Mouse (Mus musculus) CD8-positive naive resting alpha-beta T cell, adult 2 months (primary cell): Measurements from ENCODE around the gene Vtcn1.

Experiments used
- DNase-seq, 2 experiments: peaks; one replicate each; pipeline ENCODE4 v3.0.0; 2022; ENCODE audit warnings: low read depth in 2 of 2, low spot score in 2 of 2

The Vtcn1 gene

DNA sequence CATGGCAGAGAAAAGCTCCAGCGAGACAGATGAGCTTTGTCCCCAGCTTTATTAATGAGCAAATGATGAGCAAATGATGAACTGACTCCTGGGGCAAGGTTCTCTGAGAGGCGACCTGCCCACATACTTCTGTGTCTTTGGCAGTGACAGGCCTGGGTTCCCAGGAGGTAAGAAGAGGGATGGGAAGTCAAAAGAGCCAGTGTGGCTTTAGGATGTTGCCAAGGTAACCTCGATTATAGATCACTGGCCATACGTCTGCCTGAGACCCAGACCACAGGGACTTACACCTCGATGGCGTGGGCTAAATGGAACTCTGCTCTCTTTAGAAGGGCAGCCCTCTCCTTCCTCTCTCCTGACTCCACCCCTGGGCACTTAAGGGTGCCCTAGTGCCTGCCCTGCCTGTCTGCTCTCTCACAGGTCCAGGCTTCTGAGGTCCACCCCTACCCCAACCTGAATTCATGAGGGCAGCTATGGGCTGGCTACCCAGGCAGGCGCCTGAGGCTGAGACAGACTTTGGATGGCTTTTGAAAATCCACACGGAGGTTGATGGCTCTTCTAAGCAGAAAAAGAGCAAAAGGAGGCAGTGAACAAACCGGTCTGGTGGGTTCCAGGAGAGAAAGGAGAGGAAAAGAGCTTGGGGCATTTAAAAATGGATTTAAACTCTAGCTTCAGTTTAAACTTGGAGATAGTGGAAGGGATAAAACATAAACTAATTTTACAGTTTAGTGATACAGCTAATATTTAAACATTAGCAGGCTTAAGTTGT is 31.0 kb downstream of the Vtcn1 start:
- DNase-seq = no peak

DNA sequence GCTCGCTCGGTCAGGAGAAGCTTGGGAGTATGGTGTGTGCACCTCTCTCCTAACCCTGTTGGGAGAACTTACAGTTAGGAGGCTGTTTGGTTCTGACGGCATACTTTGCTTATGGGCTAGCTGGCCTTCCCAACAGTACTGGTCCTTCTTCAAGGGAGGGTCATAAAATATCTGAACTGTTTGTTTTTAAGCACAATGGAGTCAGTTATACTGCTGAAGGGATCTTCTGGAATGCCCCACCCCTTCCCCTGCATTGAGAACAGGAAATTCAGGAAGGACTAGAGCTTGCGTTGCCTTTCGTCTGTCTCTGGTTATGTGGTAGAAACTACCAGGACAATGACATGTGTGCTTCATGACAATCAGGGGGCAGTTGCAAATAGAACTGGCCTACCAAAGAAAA is 31.9 kb downstream of the Vtcn1 start:
- no peak for DNase-seq

DNA sequence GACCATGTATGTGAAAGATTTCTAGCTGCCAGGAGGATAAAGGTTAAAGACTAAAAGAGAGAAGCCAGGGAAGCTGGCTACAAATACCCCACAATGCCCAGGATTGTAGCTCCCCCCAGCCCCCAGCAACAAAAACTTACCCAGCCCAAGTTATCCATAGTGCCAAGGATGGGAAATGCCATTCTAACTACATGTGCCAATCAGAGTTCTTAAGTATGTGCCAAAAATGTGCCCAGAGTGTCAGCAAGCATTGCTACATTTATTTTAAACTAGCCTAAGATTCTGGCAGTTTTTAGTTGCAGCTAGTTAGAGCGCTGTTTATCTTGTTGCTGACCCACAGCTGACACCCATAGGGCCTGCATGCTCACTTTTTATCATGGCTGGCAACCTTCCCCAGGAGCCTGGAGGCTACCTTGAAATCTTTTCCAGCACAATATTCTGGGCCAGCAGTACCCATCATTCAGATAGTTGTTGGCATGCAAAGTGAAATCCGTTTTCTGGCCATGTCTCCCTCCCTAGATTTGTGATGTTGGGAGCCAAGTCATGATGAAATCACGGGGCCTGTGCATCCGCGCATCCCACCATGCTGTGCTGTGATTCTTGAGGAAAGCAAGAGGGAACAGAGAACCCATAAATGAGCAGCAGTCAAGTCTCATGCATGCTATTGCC is 33.2 kb downstream of the Vtcn1 start:
- DNase-seq = no peak

DNA sequence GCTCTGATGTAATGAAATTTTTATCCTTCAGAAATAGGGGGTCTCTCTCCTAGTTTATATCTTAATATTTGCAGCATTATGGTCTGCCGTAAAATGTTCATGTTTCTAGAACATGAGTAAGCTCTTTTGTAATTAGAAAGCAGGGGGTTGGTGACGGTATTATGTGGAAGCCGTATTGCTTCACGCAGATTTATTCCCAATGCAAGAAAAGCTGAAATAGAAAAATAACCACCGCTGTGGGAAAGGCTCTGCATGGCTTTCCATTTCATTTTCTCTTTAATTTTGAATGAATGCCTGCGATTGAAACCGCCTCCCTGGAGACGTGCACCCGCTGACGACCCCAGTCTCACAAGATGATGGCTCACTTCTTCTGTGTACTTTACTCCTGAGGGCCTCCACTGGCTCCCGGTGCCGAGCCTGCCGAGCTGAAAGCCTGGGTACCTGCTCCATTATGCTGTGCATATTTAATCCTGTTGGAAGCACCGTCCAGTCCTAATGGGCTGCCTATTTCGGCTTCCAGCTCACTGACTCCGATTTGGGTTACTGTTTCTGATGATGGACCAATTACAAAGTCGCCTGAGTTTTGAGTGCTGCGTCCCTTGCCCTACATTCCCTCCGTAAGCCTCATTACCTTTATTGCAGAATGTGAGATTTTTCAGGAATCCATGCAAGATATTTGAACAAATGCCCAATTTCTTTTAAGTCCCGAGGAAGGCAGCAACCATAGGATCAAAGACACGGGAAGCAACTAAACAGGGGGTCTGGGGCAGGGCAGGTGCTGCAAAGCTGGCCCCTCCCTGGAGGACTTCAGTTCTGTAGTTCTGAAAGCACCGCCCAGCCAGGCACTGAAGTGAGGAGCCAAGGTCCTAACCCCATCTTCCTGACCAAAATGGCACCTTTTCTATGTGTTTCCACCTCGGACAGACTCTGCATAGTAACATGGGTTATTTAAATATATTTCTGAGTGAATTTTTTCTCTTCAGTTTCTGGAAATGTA is 36.3 kb downstream of the Vtcn1 start:
- DNase-seq = no peak

DNA sequence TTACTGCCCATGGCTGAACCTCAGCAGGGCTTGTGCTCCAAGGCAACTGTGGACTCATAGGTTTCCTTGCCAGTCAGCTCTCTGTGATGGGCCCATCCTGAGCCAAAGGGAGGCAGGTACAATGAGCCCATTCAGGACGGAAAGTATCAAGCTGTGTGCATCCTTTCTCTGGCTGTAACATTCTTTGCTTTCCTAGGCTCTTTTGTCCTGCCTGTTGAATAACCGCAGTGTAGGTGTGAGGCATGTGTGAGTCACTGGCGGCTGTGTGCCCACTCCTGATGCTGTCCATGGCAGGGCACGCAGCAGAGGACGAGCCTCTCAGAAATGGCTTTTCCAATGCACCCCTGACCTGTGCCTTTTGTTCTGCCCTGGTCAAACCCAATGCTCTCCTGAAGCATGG is 41.7 kb downstream of the Vtcn1 start:
- no peak for DNase-seq

DNA sequence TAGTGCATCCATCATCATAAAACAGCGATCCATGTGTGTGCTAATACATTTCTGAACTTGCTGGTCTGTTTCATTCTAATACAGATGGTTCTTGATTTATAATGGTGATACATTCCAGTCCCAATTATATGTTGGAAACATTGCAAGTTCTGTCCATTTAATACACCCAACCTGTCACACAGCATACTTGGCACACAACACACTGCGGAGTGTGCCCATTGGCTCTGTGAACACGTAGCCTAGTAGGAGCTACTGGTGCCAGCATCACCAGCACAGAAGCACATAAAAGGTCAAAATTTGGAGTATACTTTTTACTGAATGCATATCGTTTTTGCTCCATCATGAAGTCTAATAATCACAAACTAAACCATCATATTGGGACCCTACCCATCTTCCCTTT is 51.8 kb downstream of the Vtcn1 start:
- no peak for DNase-seq

DNA sequence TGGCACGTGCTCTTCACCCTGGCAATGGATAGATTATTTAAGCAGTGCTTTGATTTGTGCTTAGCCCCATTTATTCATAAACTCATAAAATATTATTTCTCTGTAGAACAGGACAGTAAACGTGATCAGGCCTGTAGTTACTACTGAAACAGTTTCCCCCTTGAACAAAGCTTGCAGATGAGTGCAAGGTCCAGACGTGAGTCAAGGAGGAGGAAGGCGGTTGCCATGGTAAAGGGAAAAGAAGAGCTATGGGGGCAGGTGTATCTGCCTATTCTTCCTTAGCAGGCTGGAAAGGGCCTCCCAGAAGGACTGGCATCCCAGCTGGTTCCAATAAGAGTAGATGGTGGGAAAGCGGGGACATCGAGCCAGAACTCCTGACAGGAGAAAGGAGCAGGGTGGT is 56.1 kb downstream of the Vtcn1 start:
- DNase-seq = no peak

DNA sequence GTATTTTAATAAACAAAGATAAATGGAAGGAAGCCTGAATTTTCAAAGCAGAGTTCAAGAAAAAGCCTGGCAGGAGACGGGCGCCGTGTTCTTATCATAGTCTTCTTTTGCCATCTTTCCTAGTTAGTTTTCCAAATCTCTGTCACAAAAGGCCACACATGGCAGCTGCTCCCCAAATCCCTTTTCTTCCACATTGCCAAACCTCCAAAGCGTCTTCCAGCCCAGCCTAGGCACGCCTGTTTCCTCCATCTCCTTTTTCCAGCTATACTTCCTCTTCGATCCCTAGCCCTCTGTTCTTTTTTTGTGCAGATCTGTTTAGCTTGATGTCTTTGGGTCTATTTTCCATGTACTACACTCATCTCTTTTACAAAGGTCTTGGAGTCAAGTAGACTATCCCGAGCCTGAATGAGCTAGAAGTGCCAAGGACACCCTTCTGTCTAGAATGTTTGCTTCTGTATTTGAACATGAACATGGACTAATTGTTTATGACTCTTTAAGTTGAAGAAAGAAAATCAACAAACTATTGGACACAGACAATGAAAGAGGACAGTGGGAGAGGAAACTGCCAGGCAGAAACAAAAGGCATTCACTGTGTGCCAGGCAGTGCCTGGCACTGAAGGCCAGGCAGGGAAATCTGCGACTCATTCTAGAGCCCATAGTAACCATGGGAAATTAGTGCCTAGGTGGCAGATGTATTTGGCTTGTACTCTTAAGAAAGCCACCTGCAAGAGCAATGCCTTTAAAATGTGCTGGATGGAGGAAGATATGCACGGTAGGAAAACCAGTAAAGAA is 56.8 kb downstream of the Vtcn1 start:
- DNase-seq = no peak

DNA sequence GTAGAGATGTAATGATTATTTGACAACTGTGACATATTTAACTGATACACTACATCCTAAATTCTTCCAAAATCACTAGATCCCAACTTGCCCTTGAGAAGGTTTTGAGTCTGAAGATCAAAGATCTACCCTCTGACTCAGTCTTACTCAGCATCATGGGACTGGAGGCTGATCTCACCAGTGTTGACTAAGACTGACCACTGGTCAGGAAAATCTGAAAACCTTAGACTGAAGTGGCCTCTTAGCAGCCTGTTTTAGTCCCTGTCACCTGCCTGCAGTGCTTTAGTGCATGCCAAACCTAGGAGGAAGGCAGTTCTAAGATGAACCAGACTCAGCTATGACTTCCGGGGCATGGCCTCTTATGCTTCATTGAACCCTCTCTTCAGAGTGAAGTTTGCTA is 64.0 kb downstream of the Vtcn1 start:
- no peak for DNase-seq

DNA sequence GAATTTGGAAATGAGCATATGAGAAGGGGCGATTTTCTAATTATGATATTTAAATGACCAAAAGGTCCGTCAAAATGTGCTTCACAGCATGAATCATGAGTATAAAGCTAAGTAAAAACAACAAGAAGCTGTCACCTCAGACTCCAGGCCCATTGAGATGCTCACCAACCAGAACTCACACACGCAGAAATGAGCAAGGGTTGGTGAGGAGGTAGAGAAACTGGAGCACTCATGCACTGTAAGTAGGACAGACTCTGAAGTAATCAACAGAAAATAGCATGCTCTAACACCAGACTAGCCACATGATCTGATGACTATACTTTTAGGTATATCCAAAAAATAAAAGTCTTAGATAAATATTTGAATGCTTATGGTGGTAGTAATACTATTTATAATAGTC is 65.1 kb downstream of the Vtcn1 start:
- DNase-seq = no peak

DNA sequence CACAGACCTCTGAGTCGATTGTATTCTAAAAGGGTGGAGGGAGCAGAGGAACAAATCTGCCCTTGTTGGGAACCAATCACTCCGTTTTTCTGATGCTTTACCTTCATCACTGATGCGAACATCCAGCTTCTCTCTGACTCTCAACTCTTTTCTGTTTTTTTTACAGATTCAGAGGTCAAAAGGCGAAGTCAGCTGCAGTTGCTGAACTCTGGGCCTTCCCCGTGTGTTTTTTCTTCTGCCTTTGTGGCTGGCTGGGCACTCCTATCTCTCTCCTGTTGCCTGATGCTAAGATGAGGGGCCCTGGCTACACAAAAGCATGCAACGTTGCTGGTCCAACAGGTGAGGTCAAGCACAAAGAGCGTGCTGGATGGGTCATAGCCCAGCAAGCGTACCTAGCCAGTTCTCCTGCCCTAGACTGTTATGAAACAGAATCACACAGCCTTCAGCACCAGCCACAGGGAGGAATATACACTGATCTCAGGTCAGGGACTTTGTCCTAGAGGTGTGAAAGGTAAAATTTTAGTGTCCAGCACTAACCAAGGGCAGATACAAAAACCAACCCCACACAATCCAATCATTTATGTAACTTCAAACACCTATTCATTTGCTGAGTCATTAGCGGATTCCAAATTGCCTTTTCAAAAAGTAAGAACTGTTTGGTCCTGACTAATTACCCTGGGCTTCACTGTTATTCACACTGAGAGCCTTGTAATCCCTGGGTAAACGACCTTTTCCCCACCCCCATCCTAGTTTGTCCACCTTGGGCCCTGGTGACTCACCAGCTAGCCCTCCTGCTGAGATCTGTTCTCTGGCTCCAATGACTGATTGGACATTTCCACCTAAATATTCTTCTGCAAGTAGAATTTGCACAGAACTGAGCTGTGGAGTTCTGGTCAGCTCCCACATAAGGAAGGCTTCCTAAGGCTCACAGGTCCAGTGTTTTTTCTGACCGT is 67.4 kb downstream of the Vtcn1 start:
- DNase-seq = no peak

DNA sequence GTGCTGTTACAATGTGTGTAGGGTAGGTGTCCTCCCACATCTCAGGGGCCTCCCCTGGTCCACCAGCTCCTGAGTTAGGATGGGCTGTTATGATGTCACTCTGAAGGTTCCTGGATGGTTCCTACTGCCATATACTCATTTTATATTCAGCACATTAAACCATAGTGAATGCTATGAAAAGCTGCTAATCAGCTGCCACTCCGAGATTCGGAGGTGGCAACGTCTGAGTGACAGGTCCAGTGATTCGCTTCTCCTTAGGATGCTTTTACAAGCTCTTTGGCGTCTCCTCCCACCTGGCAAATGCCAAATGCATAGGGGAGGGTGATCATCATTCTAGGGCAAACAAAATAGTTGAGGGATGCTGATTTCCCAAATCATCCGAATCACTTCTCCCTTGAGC is 70.2 kb downstream of the Vtcn1 start:
- no peak for DNase-seq

DNA sequence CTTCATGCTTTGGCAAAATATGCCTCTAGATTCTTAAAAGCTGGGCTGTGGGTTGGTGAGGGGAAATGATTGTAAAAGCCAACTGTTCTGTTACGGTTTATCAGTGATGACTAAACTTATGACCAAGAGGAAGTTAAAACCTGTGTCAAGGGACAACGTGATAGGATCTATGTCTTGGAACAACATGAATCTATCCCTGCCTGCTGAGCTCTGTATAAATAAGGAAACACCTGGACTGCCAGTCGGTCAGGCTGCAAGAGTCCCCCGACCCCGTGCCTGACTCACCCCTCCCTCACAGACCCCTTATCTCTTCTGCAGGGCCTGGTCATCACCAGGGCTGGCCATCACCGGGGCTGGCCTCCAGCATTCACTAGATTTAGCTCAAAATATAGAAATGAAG is 80.9 kb downstream of the Vtcn1 start:
- no peak for DNase-seq

DNA sequence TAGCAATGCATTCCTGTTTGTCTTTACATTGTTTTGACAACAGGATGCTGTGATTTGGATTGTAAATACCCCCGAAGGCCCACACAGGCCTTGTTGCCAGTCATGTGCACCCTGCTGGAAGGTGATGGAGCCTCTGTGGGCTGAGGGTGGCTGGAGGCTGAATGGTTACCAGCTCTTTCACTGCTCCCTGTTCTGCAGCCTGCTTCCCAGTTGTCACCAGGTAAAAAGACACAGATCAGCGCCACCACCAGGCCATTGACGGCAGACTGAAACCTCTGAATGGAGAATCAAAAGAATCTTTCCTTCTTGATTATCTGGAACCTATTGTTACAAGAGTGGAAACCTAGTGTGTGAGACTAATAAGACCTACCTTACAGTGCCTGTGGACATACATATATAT is 81.7 kb downstream of the Vtcn1 start:
- DNase-seq = no peak

DNA sequence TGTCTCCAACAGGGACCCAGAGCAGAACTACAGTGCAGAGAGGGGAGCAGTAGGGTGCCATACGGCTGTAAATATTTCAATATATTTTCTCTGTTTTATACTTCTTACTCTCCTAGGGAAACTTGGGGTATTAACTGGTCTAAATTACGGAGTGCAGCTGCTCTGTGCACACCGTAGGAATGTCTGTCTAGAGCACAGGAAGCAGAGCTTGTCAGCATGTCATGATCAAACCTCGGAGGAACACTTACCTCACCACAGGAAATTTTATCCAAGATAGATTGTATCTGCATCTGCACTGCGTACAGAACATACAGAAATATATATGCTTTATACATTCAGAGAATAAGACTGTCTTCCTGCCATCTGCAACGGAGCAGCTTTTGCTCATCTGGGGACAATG is 83.3 kb downstream of the Vtcn1 start:
- DNase-seq = no peak

DNA sequence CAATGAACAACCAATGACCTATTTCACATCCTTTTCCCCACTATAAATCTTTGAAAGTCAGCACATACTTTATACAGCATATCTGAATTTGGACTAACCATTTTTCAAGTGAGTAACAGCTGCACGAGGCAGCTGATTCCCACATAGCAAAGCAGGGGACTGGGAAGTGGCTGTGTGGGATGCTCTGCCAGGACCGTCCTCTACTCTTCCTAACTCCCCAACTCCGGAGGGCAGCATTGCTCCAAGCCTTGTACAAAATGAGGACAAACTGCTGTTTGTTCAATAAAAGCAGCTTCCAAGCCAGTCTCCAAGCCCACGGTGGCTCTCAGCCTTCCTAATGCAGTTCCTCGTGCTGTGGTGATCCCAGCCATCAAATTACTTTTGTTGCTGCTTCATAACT is 85.4 kb downstream of the Vtcn1 start:
- no peak for DNase-seq

DNA sequence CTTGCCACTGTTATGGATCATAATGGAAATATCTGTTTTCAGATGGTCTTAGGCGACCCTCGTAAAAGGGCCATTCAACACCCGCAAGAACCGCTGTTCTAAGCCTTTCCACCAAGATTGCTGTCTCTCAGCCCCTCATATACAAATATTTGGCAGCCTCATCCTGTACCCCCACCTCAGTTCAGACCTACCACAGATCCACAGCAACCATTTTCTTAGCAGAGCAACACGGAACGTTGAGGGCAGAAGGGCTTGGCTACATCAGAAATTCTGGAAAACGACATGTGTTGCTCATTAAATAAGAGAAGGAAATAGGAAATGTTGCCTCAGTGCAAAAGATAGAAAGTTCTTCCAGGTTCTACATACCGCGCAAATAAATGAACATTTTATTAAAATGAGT is 85.8 kb downstream of the Vtcn1 start:
- no peak for DNase-seq

DNA sequence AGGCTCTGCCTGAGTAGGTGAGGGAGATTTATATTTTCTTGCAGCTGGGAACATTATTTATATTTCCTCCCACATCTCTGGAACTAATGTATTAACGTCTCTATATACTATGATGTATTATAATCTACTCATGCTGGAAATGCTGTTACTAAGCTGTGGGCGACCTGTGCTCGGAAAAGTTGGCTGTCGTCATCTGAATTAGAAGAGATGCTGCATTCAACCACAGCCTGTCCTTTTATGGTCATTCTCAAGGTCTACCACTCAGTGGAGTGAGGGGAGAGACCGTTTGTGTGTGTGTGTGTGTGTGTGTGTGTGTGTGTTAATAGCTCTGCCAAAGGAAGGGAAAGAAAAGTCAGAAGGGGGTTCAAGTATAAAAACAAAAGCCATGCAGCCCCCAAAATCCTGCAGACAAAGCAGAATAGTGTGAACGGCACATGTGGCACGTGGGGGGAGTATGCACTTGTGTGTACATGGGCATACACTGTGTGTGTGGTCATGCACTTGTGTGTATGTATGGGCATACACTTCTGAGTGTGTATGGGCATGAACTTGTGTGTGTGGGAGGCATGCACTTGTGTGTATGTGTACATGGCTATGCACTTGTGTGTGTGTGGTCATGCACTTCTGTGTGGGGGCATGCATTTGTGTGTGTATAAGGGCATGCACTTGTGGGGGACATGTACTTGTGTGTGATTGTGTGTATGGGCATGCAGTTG is 86.4 kb downstream of the Vtcn1 start:
- no peak for DNase-seq

DNA sequence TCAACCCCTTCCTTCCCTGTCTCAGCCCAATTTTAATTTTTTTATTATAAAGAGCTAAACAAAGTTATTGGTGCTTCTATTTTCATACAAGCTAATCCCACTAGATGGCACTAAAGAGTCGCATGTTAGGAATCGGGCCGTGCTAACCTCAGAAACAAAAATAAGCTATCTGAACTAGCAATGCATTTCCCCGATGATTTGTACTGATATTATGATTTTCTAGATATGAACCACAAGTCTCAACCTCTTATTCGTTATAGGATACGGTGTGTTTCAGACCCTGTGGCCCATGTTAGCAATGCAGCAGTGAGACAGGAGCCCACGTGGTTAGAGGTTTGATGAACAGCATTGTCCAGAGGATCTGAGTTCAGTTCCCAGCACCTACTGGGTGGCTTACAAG is 91.6 kb downstream of the Vtcn1 start:
- peak in 1 of 2 experiments; percentile 52 for DNase-seq
